Mouse (Mus musculus) myocyte (in vitro differentiated cells): ENCODE measurements around the gene Efcab12. TPM values are rescaled to one million over a fixed set of nuclear protein-coding genes. Genes with fewer than 3 reads are reported as not detected.
A peak's percentile ranks its signal among the peaks of the same experiment; 100 is the strongest.

Experiments
- H3K27me3 ChIP-seq: one replicate; pipeline ENCODE4 v1.6.1; 2011; ENCODE audit not compliant: control insufficient read depth, insufficient read depth, insufficient read length
- H3K36me3 ChIP-seq: one replicate; pipeline ENCODE4 v1.6.1; 2011; ENCODE audit not compliant: control insufficient read depth, insufficient read depth
- H3K4me2 ChIP-seq: one replicate; pipeline ENCODE4 v1.6.1; 2011; ENCODE audit warnings: low read depth, control low read depth
- H3K4me3 ChIP-seq: one replicate; pipeline ENCODE4 v1.5.1; 2011; ENCODE audit warnings: mild to moderate bottlenecking, control low read depth, moderate library complexity
- H3K79me2 ChIP-seq: one replicate; pipeline ENCODE4 v1.6.1; 2011; ENCODE audit not compliant: control insufficient read depth, insufficient read depth
- H3ac ChIP-seq: one replicate; pipeline ENCODE4 v1.6.1; 2011; ENCODE audit not compliant: control insufficient read depth, insufficient read length
- CEBPB ChIP-seq: IDR thresholded peaks from 2 replicates; pipeline ENCODE4 v1.6.1; 2011; ENCODE audit warnings: mild to moderate bottlenecking, moderate library complexity; ENCODE audit not compliant: poor library complexity, insufficient read depth, severe bottlenecking
- E2F4 ChIP-seq: IDR thresholded peaks from one replicate; pipeline ENCODE4 v1.6.1; 2011; ENCODE audit warnings: mild to moderate bottlenecking, control low read depth, moderate library complexity; ENCODE audit not compliant: insufficient read depth
- MAX ChIP-seq: IDR thresholded peaks from one replicate; pipeline ENCODE4 v1.6.1; 2011; ENCODE audit warnings: low read depth, mild to moderate bottlenecking, control low read depth
- MYOD1 ChIP-seq, 3 experiments: IDR thresholded peaks; one replicate each; pipeline ENCODE4 v1.6.1; 2011; ENCODE audit warnings: control low read depth in 2 of 3, low read depth in 2 of 3, mild to moderate bottlenecking in 2 of 3, moderate library complexity in 1 of 3; ENCODE audit not compliant: insufficient read length in 2 of 3, control insufficient read depth in 1 of 3
- MYOG ChIP-seq, 3 experiments: IDR thresholded peaks; one replicate each; pipeline ENCODE4 v1.6.1; 2011; ENCODE audit warnings: control low read depth in 2 of 3, low read depth in 2 of 3, mild to moderate bottlenecking in 2 of 3; ENCODE audit not compliant: insufficient read length in 2 of 3, control insufficient read depth in 1 of 3, insufficient read depth in 1 of 3
- POLR2A ChIP-seq: IDR thresholded peaks from one replicate; pipeline ENCODE4 v1.6.1; 2011; ENCODE audit warnings: low read depth, mild to moderate bottlenecking, control low read depth, moderate library complexity; ENCODE audit not compliant: insufficient read length
- POLR2AphosphoS2 ChIP-seq: IDR thresholded peaks from one replicate; pipeline ENCODE4 v1.6.1; 2011; ENCODE audit warnings: low read depth, control low read depth; ENCODE audit not compliant: insufficient read length
- REST ChIP-seq: IDR thresholded peaks from one replicate; pipeline ENCODE4 v1.6.1; 2011; ENCODE audit warnings: mild to moderate bottlenecking, control low read depth, moderate library complexity; ENCODE audit not compliant: insufficient read depth, insufficient read length
- SRF ChIP-seq: IDR thresholded peaks from one replicate; pipeline ENCODE4 v1.6.1; 2011; ENCODE audit warnings: low read depth; ENCODE audit not compliant: control insufficient read depth, insufficient read length
- TCF12 ChIP-seq: IDR thresholded peaks from one replicate; pipeline ENCODE4 v1.6.1; 2011; ENCODE audit warnings: mild to moderate bottlenecking, control low read depth; ENCODE audit not compliant: poor library complexity, insufficient read depth, severe bottlenecking
- TCF3 ChIP-seq: IDR thresholded peaks from one replicate; pipeline ENCODE4 v1.6.1; 2011; ENCODE audit warnings: low read depth, control low read depth; ENCODE audit not compliant: insufficient read length
- USF1 ChIP-seq: IDR thresholded peaks from one replicate; pipeline ENCODE4 v1.6.1; 2011; ENCODE audit warnings: low read depth, mild to moderate bottlenecking, control low read depth, moderate library complexity
- polyA plus RNA-seq: library from polyadenylated mRNA; unstranded; fragments of >200 nt; fragmentation: generic; extraction: Trizol; gene quantifications from one replicate; pipeline ENCODE4 v1.2.1, GENCODE M21; 2012; ENCODE audit warnings: missing spikeins

Efcab12 gene
- polyA plus RNA-seq, 1 experiment, result not detected

DNA sequence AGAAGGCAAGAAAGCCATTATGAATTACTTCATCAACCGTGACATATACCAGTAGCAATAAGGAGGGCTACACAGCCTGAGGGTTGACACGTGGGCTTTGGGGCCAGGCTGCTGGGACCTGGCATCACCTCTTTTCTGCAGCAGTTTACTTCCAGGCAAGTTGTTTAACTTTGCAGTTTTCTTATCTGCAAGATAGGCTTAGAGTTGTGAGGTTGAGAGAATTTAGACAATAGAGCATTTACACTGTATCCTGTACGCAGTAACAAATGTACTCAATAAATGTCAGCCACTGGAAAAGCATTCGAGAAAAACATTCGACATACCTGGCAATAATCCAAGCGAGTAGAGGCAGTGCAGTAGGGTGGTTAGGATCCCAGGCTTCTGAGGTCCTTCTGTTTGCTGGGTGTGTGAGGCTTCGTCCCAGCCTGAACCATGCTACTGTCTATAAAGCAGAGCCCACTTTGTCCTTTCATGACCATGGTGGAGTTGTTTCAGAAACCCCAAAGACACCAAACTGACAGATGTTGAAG lies 21.9 kb upstream of the Efcab12 start:
- no peak overlapping the region for H3K4me2 ChIP-seq
- no peaks in the 10 kb centered on the region for H3K27me3 ChIP-seq
- TF ChIP-seq SRF (no peak), TCF3 (no peak), CEBPB (no peak), POLR2AphosphoS2 (no peak), POLR2A (no peak), MYOG (IDR thresholded peaks at IDR 0.05; ENCODE audit: control insufficient read depth in 1 of 3, insufficient read depth in 1 of 3, insufficient read length in 2 of 3, low read depth in 2 of 3) (no peak), REST (no peak), MYOD1 (IDR thresholded peaks at IDR 0.05; ENCODE audit: control insufficient read depth in 1 of 3, insufficient read length in 2 of 3, low read depth in 2 of 3) (no peak), E2F4 (no peak), USF1 (no peak)
- H3K36me3 ChIP-seq, result no peaks in the 10 kb centered on the region
- H3K4me3 ChIP-seq, result no peak overlapping the region
- H3ac ChIP-seq, result no peak overlapping the region
- H3K79me2 ChIP-seq, result no peaks in the 10 kb centered on the region

- Histone ChIP-seq H3K36me3 (no peaks in the 10 kb centered on the region), H3K79me2 (no peaks in the 10 kb centered on the region), H3K4me3 (no peak overlapping the region), H3K4me2 (no peak overlapping the region), H3K27me3 (no peaks in the 10 kb centered on the region), H3ac (no peak overlapping the region)
- TF ChIP-seq MYOD1 (IDR thresholded peaks at IDR 0.05; ENCODE audit: control insufficient read depth in 1 of 3, insufficient read length in 2 of 3, low read depth in 2 of 3) (no peak), POLR2AphosphoS2 (no peak), REST (no peak), USF1 (no peak), POLR2A (no peak), SRF (no peak), E2F4 (no peak), MYOG (IDR thresholded peaks at IDR 0.05; ENCODE audit: control insufficient read depth in 1 of 3, insufficient read depth in 1 of 3, insufficient read length in 2 of 3, low read depth in 2 of 3) (no peak), CEBPB (no peak), TCF3 (no peak), TCF12 (no peak), MAX (no peak)
Measured at GRCm38 (mm10) chr6:115859258-115859657, 21.0 kb upstream of the Efcab12 start.

- peaks cover 5% of the 10 kb centered on the region for H3K79me2 ChIP-seq
- no peak overlapping the region for H3K4me3 ChIP-seq
- no peak overlapping the region for H3ac ChIP-seq
- H3K36me3 ChIP-seq, result no peaks in the 10 kb centered on the region
- TF ChIP-seq TCF3 (no peak), CEBPB (peak; percentile 56; the same call in 1 of the 2 replicates)
- H3K27me3 ChIP-seq, result no peaks in the 10 kb centered on the region
- H3K4me2 ChIP-seq, result no peak overlapping the region
Measured at GRCm38 (mm10) chr6:115856361-115856745, 18.1 kb upstream of the Efcab12 start.

DNA sequence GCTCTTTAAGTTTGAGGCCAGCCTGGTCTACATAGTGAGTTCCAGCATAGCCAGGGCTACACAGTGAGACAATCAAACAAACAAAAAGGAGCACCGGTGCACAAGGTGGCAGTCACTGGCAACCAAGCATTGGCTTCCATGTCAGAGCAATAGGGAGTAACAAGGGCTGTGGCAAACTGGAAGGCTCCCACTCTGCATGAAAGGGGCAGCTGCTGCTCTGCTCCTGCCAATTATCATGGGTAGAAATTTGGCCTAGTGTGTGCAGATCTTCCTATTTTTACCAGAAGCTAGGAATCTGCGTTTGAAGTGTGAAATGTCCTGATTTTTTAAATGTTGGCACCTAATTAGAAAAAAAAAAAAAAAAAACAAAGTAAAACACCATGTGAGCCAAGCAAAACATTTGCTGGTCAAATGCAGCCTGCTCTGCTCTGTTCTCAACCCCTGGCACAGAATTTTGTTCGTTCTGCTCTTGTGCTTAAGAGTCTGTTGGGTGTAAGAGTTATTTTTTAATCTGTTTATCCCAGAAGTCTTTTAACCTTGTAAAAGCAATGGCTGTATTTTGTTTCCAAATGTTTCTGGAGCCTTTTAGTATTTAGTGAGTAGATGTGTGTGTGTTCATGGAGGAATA lies 17.6 kb upstream of the Efcab12 start:
- Histone ChIP-seq H3K79me2 (peaks cover 5% of the 10 kb centered on the region), H3K36me3 (no peaks in the 10 kb centered on the region), H3ac (no peak overlapping the region), H3K4me3 (no peak overlapping the region), H3K27me3 (no peaks in the 10 kb centered on the region), H3K4me2 (no peak overlapping the region)
- TF ChIP-seq POLR2A (no peak), E2F4 (no peak), REST (no peak), MAX (no peak), MYOD1 (IDR thresholded peaks at IDR 0.05; ENCODE audit: control insufficient read depth in 1 of 3, insufficient read length in 2 of 3, low read depth in 2 of 3) (no peak), CEBPB (no peak), MYOG (IDR thresholded peaks at IDR 0.05; ENCODE audit: control insufficient read depth in 1 of 3, insufficient read depth in 1 of 3, insufficient read length in 2 of 3, low read depth in 2 of 3) (no peak), POLR2AphosphoS2 (no peak), TCF3 (no peak), USF1 (no peak), TCF12 (no peak), SRF (no peak)

DNA sequence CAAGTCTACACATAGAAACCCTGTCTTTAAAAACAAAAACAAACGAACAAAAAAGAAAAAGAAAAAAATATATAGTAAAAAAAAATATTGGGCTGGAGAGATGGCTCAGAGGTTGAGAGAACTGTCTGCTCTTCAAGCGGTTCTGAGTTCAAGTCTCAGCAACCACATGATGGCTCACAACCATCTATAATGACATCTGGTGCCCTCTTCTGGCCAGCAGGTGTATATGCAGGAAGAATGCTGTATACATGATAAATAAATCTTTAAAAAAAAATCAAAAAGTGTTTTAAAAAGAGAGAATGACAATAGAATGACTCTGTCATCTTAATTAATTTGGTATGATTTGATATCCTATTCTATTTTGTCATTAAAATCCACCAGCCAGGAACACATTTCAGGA lies 16.2 kb upstream of the Efcab12 start:
- H3K4me3 ChIP-seq, result peak overlapping the region; percentile 65

More for the DNA sequence above, 16.2 kb upstream of the Efcab12 start:
- Histone ChIP-seq H3K79me2 (peaks cover 5% of the 10 kb centered on the region), H3ac (no peak overlapping the region), H3K4me2 (no peak overlapping the region), H3K36me3 (no peaks in the 10 kb centered on the region), H3K27me3 (no peaks in the 10 kb centered on the region)
- TF ChIP-seq CEBPB, result no peak
- TF ChIP-seq MYOD1 (IDR thresholded peaks at IDR 0.05; ENCODE audit: control insufficient read depth in 1 of 3, insufficient read length in 2 of 3, low read depth in 2 of 3), result no peak
- TF ChIP-seq TCF12, result no peak
- no peak for TF ChIP-seq MYOG (IDR thresholded peaks at IDR 0.05; ENCODE audit: control insufficient read depth in 1 of 3, insufficient read depth in 1 of 3, insufficient read length in 2 of 3, low read depth in 2 of 3)
- TF ChIP-seq E2F4, result no peak
- TF ChIP-seq USF1, result no peak
- no peak for TF ChIP-seq POLR2A
- TF ChIP-seq POLR2AphosphoS2, result no peak
- TF ChIP-seq MAX, result no peak
- TF ChIP-seq SRF, result no peak
- TF ChIP-seq TCF3, result no peak
- TF ChIP-seq REST, result no peak
